ENCODE assay signal across 8 mouse cellular contexts in genomic region chr1:167349206-167349605, GRCm38 (mm10). TPM values are rescaled to one million over a fixed set of nuclear protein-coding genes. Genes with fewer than 3 reads are reported as not detected.
DNase-seq lines count a peak whose midpoint lies in the region; ATAC-seq and TF ChIP-seq lines count a peak whose summit lies in the region.
"Not testable (repeated sequence)": the region's sequence is repeated elsewhere in the genome, so short reads cannot be mapped to it uniquely, and the experiment has no call there.

No protein-coding gene starts in this region.

- H3K4me2 ChIP-seq in embryonic facial prominence, embryonic 13.5 days = peak overlapping the region; percentile 76; the same call in 1 of the 2 replicates
- peak overlapping the region; percentile 74 for H3K4me2 ChIP-seq in heart, embryonic 14.5 days (ENCODE audit: low read length)
- peak overlapping the region; percentile 68; the same call in 1 of the 2 replicates for H3K4me2 ChIP-seq in intestine, embryonic 15.5 days (replicated peaks)
- H3K4me2 ChIP-seq in limb, embryonic 14.5 days (replicated peaks; ENCODE audit: low read depth, low read length, severe bottlenecking) = 0 out of 2 replicates have a peak overlapping the region, but pooled peaks have one; percentile 81
- peak overlapping the region; percentile 94; the same call in 1 of the 2 replicates for H3K4me2 ChIP-seq in lung, embryonic 15.5 days
- H3K4me2 ChIP-seq in stomach, embryonic 16.5 days (ENCODE audit: low read depth, low read length) = peak overlapping the region; percentile 80

- not testable (repeated sequence) for H3K9me3 ChIP-seq in embryonic facial prominence, embryonic 13.5 days; heart, embryonic 14.5 days (ENCODE audit: control insufficient read depth, low read length); intestine, embryonic 15.5 days; limb, embryonic 14.5 days (ENCODE audit: control insufficient read depth, low read length); lung, embryonic 15.5 days; stomach, embryonic 16.5 days (replicated peaks; ENCODE audit: control insufficient read depth, low read length)

- H3K36me3 ChIP-seq in embryonic facial prominence, embryonic 13.5 days; heart, embryonic 14.5 days (ENCODE audit: control insufficient read depth, insufficient read depth, low read length); intestine, embryonic 15.5 days; limb, embryonic 14.5 days (ENCODE audit: control insufficient read depth, insufficient read depth, low read length); lung, embryonic 15.5 days; stomach, embryonic 16.5 days (ENCODE audit: control insufficient read depth, insufficient read depth, low read length): not testable (repeated sequence)

- DNase-seq in 416B (ENCODE audit: low read depth) (peak; percentile 71), NIH3T3 (ENCODE audit: low read depth) (peak; percentile 59)
- DNase-seq in limb, embryonic 14.5 days (ENCODE audit: low spot score) = not testable (repeated sequence)

- not testable (repeated sequence) for H3K4me3 ChIP-seq in embryonic facial prominence, embryonic 13.5 days; intestine, embryonic 15.5 days (replicated peaks); limb, embryonic 14.5 days (replicated peaks; ENCODE audit: low read length); lung, embryonic 15.5 days
- peak overlapping the region in 1 of 2 experiments; percentile 80; a peak in 1 of 4 replicates for H3K4me3 ChIP-seq in heart, embryonic 14.5 days (ENCODE audit: control insufficient read depth in 1 of 2, insufficient read depth in 1 of 2, low read depth in 1 of 2, low read length in 2 of 2)
- peak overlapping the region; percentile 84; the same call in 1 of the 2 replicates for H3K4me3 ChIP-seq in stomach, embryonic 16.5 days (replicated peaks; ENCODE audit: low read length)

- not testable (repeated sequence) for H3K9ac ChIP-seq in embryonic facial prominence, embryonic 13.5 days; heart, embryonic 14.5 days (ENCODE audit: low read length); intestine, embryonic 15.5 days; limb, embryonic 14.5 days (ENCODE audit: low read depth, low read length, severe bottlenecking); lung, embryonic 15.5 days; stomach, embryonic 16.5 days (ENCODE audit: low read length)

- H3K27ac ChIP-seq in embryonic facial prominence, embryonic 13.5 days; heart, embryonic 14.5 days (replicated peaks in 1 of 2; ENCODE audit: control insufficient read depth in 1 of 2, insufficient read depth in 1 of 2, low read depth in 2 of 2, low read length in 2 of 2); intestine, embryonic 15.5 days; limb, embryonic 14.5 days (replicated peaks; ENCODE audit: low read depth, low read length); lung, embryonic 15.5 days; stomach, embryonic 16.5 days (ENCODE audit: low read length): not testable (repeated sequence)

- 67% methylated on average over 3 of the region's 3 CpGs for WGBS in embryonic facial prominence, embryonic 13.5 days
- WGBS in heart, embryonic 14.5 days = 55% methylated on average over 3 of the region's 3 CpGs
- WGBS in intestine, embryonic 15.5 days = 56% methylated on average over 3 of the region's 3 CpGs
- WGBS in limb, embryonic 14.5 days = 62% methylated on average over 3 of the region's 3 CpGs
- WGBS in lung, embryonic 15.5 days = 58% methylated on average over 3 of the region's 3 CpGs
- WGBS in stomach, embryonic 16.5 days = 63% methylated on average over 3 of the region's 3 CpGs

- ATAC-seq in embryonic facial prominence, embryonic 13.5 days (ENCODE audit: insufficient number of reproducible peaks, insufficient read depth, low FRiP score, low TSS enrichment, low read depth); heart, embryonic 14.5 days (ENCODE audit: insufficient number of reproducible peaks, insufficient read depth, low FRiP score, low read depth); intestine, embryonic 15.5 days; limb, embryonic 14.5 days (ENCODE audit: low FRiP score, low read depth); lung, embryonic 15.5 days (ENCODE audit: borderline replicate concordance, extremely low read depth, low FRiP score, low TSS enrichment); stomach, embryonic 16.5 days (ENCODE audit: insufficient read depth, low FRiP score): not testable (repeated sequence)

- TF ChIP-seq POLR2A in limb, embryonic 14.5 days (IDR thresholded peaks at IDR 0.05; ENCODE audit: borderline replicate concordance, extremely low read depth, insufficient read depth, insufficient read length) = not testable (repeated sequence)

- not testable (repeated sequence) for H3K27me3 ChIP-seq in embryonic facial prominence, embryonic 13.5 days; heart, embryonic 14.5 days (ENCODE audit: control insufficient read depth, insufficient read depth, low read length); intestine, embryonic 15.5 days (replicated peaks); limb, embryonic 14.5 days (ENCODE audit: control insufficient read depth, insufficient read depth, low read length); lung, embryonic 15.5 days; stomach, embryonic 16.5 days (ENCODE audit: control insufficient read depth, insufficient read depth, low read length)

- H3K4me1 ChIP-seq in embryonic facial prominence, embryonic 13.5 days; heart, embryonic 14.5 days (ENCODE audit: control insufficient read depth in 2 of 2, insufficient read depth in 2 of 2, low read length in 2 of 2); intestine, embryonic 15.5 days (replicated peaks); limb, embryonic 14.5 days (ENCODE audit: control insufficient read depth, insufficient read depth, low read length); lung, embryonic 15.5 days; stomach, embryonic 16.5 days (ENCODE audit: control insufficient read depth, insufficient read depth, low read length): not testable (repeated sequence)

RNA-seq across cellular contexts. Expression of gene Aldh9a1, which starts 0.6 kb away (rescaled TPM):
- 57.6 and 59.9 TPM in 2 replicates for polyA plus RNA-seq in embryonic facial prominence, embryonic 13.5 days (2015; fragmentation: Nextera tagmentation; extraction: Ambion mirVana)
- 26.5 and 28.1 TPM in 2 replicates for polyA plus RNA-seq in heart, embryonic 14.5 days (2014; fragmentation: Nextera tagmentation; extraction: Ambion mirVana)
- polyA plus RNA-seq in intestine, embryonic 15.5 days (2015; fragmentation: Nextera tagmentation; extraction: Ambion mirVana) = 133 and 156 TPM in 2 replicates
- 28.3 and 32.7 TPM in 2 replicates for polyA plus RNA-seq in limb, embryonic 14.5 days (2012; rRNA removed)
- polyA plus RNA-seq in limb, embryonic 14.5 days (2014; fragmentation: Nextera tagmentation; extraction: Ambion mirVana) = 46.7 and 57.4 TPM in 2 replicates
- 50.8 and 51.4 TPM in 2 replicates for polyA plus RNA-seq in lung, embryonic 15.5 days (2015; fragmentation: Nextera tagmentation; extraction: Ambion mirVana)
- 84.8 and 85.6 TPM in 2 replicates for polyA plus RNA-seq in stomach, embryonic 16.5 days (2015; fragmentation: Nextera tagmentation; extraction: Ambion mirVana)

RNA-seq across cellular contexts. Expression of gene Tmco1, which starts 41.0 kb away (rescaled TPM):
- 81.2 and 82.1 TPM in 2 replicates for polyA plus RNA-seq in embryonic facial prominence, embryonic 13.5 days (2015; fragmentation: Nextera tagmentation; extraction: Ambion mirVana)
- 85.6 and 90.1 TPM in 2 replicates for polyA plus RNA-seq in heart, embryonic 14.5 days (2014; fragmentation: Nextera tagmentation; extraction: Ambion mirVana)
- polyA plus RNA-seq in intestine, embryonic 15.5 days (2015; fragmentation: Nextera tagmentation; extraction: Ambion mirVana) = 101 and 109 TPM in 2 replicates
- polyA plus RNA-seq in limb, embryonic 14.5 days (2012; rRNA removed) = 73.4 and 86.4 TPM in 2 replicates
- 84.6 and 86.5 TPM in 2 replicates for polyA plus RNA-seq in limb, embryonic 14.5 days (2014; fragmentation: Nextera tagmentation; extraction: Ambion mirVana)
- 101 TPM in 2 replicates for polyA plus RNA-seq in lung, embryonic 15.5 days (2015; fragmentation: Nextera tagmentation; extraction: Ambion mirVana)
- polyA plus RNA-seq in stomach, embryonic 16.5 days (2015; fragmentation: Nextera tagmentation; extraction: Ambion mirVana) = 112 TPM in 2 replicates

RNA-seq across cellular contexts. Expression of gene Mgst3, which starts 44.4 kb away (rescaled TPM):
- 41.6 and 49.8 TPM in 2 replicates for polyA plus RNA-seq in embryonic facial prominence, embryonic 13.5 days (2015; fragmentation: Nextera tagmentation; extraction: Ambion mirVana)
- polyA plus RNA-seq in heart, embryonic 14.5 days (2014; fragmentation: Nextera tagmentation; extraction: Ambion mirVana) = 215 and 219 TPM in 2 replicates
- 247 and 298 TPM in 2 replicates for polyA plus RNA-seq in intestine, embryonic 15.5 days (2015; fragmentation: Nextera tagmentation; extraction: Ambion mirVana)
- 45.7 and 52.0 TPM in 2 replicates for polyA plus RNA-seq in limb, embryonic 14.5 days (2012; rRNA removed)
- 58.3 and 59.6 TPM in 2 replicates for polyA plus RNA-seq in limb, embryonic 14.5 days (2014; fragmentation: Nextera tagmentation; extraction: Ambion mirVana)
- 44.2 and 48.1 TPM in 2 replicates for polyA plus RNA-seq in lung, embryonic 15.5 days (2015; fragmentation: Nextera tagmentation; extraction: Ambion mirVana)
- polyA plus RNA-seq in stomach, embryonic 16.5 days (2015; fragmentation: Nextera tagmentation; extraction: Ambion mirVana) = 212 and 275 TPM in 2 replicates
